Mouse (Mus musculus) small intestine, adult 2 months (tissue): ENCODE measurements around the gene Zfp574.

Source experiments
- CTCF ChIP-seq: fragments of 200-500 bp; IDR thresholded peaks from 2 replicates; pipeline ENCODE4 v1.5.1; 2012; ENCODE audit warnings: low read depth, mild to moderate bottlenecking, control low read depth, inconsistent platforms, low read length, moderate library complexity, mixed read lengths; ENCODE audit not compliant: insufficient replicate concordance, insufficient read length; ENCODE audit errors: extremely low read depth
- POLR2A ChIP-seq: fragments of 200-500 bp; IDR thresholded peaks from 2 replicates; pipeline ENCODE4 v1.6.1; 2012; ENCODE audit warnings: low read depth, mild to moderate bottlenecking, control low read depth, inconsistent platforms, low read length, moderate library complexity

DNA sequence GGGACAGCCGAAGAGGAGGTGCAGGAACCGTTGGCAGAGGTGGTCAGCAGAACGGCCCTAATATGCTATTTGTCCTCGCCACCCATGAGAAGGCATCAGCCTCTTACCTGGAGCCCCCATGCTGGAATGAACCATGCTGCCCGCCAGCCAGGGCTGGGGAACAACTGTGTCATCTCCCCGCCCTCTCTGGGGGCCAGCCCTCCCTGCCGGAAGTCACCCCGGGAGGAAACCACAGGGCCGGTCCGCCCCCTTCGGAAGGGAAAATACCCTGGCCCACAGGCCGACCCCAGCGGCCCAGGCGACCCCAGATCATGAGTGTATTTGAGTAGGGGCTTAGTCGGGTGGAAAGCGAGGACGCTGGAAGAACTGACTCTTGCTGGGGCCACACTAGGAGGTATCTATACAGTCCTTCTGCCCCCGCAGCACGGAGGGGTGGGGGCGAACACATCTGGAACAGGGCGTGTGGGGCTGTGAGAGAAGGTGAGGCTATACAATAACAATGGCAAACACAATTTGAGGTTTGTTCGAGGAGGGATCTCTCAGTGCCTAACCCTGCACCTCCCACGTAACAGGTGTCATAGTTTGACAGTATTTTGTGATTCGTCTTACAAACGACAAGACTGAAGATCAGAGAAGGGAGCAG lies 60.1 kb downstream of the Zfp574 start:
- TF ChIP-seq CTCF (no peak), POLR2A (no peak)
